Mouse (Mus musculus) gastrocnemius, adult 8-10 months (tissue): ENCODE measurements at regions not wholly inside any gene's neighbourhood (a gene's known extent, or its start where the extent isn't known, plus 50 kb on each side); places are given as distances from the start of the nearest gene placed in this dataset.

Source experiments
- DNase-seq, 2 experiments: peaks; one replicate each; pipeline ENCODE4 v3.0.0; 2022; ENCODE audit warnings: low spot score in 2 of 2

DNA sequence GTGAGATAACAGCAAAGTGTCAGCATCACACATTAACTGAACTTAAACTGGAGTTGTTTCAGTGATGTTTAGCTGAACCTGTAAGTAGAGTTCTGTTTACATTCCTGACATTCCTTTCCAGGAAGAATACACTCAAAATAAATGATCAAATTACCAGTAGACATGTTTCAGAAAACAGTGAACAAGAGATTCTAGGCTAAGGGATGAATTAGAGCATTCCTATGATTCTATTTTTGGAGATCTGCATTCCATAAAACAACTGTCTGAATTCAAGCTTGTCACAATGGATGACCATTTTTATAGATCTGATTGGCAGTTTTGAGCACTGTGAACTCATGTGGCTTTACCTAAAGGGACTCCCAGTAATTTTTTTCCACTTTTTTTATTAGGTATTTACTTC, 125.0 kb upstream of the Gm765 start:
- no peak for DNase-seq

DNA sequence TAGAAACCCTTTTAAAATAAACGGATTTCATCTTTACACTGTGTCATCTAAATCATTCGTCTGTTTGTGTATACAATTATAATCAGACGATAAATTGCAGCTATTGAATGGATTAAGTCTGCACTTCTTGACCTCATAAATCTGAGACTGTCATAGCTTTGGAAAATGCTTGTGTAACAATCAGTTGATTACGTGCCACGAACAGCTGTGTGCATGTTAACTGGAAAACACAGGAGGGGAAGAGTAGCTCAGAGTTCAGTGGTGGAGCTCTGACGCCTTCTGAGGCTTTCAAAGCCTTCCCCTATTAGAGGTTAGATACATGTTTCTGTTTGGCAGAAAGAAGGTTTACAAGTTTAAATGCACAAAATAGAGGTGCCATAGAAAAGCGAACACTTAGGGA, 109.7 kb upstream of the Gm765 start:
- no peak for DNase-seq

DNA sequence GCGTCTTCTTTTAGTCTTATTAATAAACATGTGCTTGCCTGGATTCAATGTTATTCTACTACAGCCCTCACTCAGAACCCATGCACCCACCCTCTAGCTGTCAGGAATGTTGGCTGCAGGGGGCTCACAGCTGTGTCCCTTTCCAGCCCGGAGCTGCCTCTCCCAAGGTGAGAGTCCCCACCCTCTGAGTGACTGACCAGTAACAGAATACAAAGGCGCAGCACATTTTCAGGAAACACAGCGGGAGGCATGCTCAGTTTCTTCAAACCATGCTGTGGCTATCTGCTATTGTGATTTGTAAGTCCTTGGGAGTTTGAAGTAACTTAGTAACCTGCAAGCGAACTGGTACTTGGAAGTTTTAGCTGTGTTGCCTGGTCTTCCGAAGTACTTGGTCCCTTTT, 93.1 kb upstream of the Gm765 start:
- DNase-seq = no peak

DNA sequence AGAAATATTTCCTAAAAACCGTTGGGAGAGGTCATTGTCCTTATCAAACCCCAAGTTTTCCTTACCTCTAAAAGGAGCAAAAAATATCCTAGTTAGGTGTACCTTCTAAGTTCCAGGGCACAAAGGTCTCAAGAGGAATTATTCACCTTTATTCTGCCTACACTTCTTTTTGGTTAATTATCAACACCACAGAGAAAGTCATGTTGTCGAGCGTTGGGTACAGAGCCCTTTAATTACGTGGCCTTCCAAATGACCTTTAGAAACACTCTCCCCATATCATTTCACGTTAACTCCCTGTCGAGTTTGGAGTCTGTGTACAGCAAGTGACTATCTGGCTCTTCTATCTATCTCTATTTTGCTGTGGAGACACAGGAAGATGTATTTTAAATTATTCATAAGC, 90.7 kb upstream of the Gm765 start:
- DNase-seq = no peak

DNA sequence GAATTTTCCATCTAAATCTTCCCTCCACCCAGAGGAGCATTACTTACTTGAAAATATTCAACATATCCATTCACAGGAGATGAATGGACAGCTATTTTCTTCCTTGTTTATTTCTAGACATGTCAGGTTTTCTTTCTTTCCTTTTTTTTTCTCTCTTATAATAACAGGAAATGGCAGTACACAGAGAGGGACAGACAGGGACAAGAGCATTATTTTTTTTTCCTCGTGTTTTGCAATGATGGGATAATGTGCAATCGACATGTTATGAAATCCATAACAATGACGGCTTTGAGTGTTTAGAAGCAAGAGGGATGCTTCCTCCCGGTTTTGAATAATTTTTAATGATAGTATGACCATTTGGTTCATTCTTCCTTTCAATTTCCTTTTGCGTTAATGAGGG, 86.6 kb upstream of the Gm765 start:
- no peak for DNase-seq

DNA sequence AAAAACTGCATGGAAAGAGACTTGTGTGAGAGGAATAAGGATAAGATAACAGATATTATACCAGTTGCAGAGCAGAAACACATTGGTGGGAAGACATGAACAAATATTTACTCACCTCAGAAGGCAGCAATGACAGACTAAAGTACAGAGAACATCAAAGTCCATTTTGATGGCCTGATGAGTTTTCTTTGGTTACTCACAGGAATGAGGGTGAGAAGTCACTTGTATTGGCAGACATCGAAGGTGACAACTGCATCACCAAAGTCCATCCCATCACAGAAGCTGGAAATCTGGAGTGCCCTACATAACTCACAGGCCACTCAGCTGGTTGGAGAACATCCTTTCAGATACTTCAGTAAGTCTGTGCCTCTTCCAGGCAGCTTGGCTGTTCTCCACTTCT, 60.1 kb upstream of the Gm765 start:
- DNase-seq = no peak

DNA sequence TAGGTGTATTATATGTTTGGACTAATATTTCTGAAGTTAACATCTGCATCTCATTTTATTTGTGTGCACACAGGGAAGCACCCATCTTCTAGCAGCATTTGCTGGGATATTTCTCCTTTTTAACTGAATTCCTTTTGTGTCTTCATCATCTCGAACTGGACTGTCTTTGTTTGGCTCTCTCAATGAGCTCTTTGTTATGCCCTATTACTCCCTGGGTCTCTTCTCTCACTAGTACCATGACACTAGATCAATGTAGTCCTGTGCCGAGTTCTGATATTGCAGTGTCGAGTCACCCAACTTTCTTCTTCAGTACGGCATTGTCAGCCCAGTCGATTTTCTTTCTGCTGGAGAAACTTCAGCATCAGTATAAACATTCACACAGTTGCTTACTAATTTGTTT, 52.0 kb upstream of the Gm765 start:
- no peak for DNase-seq
